Mouse (Mus musculus) liver, adult 2 months (tissue): Measurements from ENCODE around the gene Itga3.

Source experiments
- CTCF ChIP-seq: fragments of 200-500 bp; IDR thresholded peaks from 2 replicates; pipeline ENCODE4 v1.5.1; 2011; ENCODE audit warnings: low read depth, low read length, control low read depth
- POLR2A ChIP-seq: fragments of 200-500 bp; IDR thresholded peaks from 2 replicates; pipeline ENCODE4 v1.6.1; 2011; ENCODE audit warnings: low read length, control low read depth; ENCODE audit not compliant: insufficient read depth; ENCODE audit errors: extremely low read depth

GRCm38 (mm10) chr11:95072136-95072535 lies 4.5 kb downstream of the Itga3 start:
- no peak for TF ChIP-seq POLR2A
- TF ChIP-seq CTCF: no peak
